Mouse (Mus musculus) embryonic facial prominence, embryonic 10.5 days (tissue): ENCODE measurements around the gene Tas2r143. TPM values are rescaled to one million over a fixed set of nuclear protein-coding genes. Genes with fewer than 3 reads are reported as not detected.

Experiments used
- DNase-seq: peaks from one replicate; pipeline ENCODE4 v3.0.0-alpha.2; 2017; ENCODE audit warnings: low spot score
- H3K27ac ChIP-seq: fragments of 300-500 bp; sonication (generic); replicated peaks from 2 replicates; pipeline ENCODE4 v1.5.1; 2016; ENCODE audit warnings: mild to moderate bottlenecking
- H3K27me3 ChIP-seq: fragments of 300-500 bp; sonication (generic); replicated peaks from 2 replicates; pipeline ENCODE4 v1.6.1; 2016; ENCODE audit warnings: low read depth, mild to moderate bottlenecking; ENCODE audit not compliant: poor library complexity, severe bottlenecking
- H3K36me3 ChIP-seq: fragments of 300-500 bp; sonication (generic); replicated peaks from 2 replicates; pipeline ENCODE4 v1.6.1; 2016; ENCODE audit warnings: mild to moderate bottlenecking, moderate library complexity
- H3K4me1 ChIP-seq: fragments of 300-500 bp; sonication (generic); 2 replicates; pipeline ENCODE4 v1.6.1; 2016
- H3K4me3 ChIP-seq: fragments of 300-500 bp; sonication (generic); 2 replicates; pipeline ENCODE4 v1.5.1; 2016; ENCODE audit warnings: mild to moderate bottlenecking, moderate library complexity
- H3K9me3 ChIP-seq: fragments of 300-500 bp; sonication (generic); 2 replicates; pipeline ENCODE4 v1.6.1; 2016; ENCODE audit warnings: mild to moderate bottlenecking
- WGBS: fragments of 180-500 bp; shearing (Covaris S2); methylation state at CpG from one replicate; pipeline ENCODE4 v1.1.7; 2016; 5-methylcytosine and 5-hydroxymethylcytosine counted together
- polyA plus RNA-seq: library from polyadenylated mRNA; unstranded; fragments of >200 nt; fragmentation: Nextera tagmentation; extraction: Ambion mirVana; gene quantifications from 2 replicates; pipeline ENCODE4 v1.2.1, GENCODE M21; 2016

Gene Tas2r143
- polyA plus RNA-seq, 1 experiment from 2014 or later = not detected

DNA sequence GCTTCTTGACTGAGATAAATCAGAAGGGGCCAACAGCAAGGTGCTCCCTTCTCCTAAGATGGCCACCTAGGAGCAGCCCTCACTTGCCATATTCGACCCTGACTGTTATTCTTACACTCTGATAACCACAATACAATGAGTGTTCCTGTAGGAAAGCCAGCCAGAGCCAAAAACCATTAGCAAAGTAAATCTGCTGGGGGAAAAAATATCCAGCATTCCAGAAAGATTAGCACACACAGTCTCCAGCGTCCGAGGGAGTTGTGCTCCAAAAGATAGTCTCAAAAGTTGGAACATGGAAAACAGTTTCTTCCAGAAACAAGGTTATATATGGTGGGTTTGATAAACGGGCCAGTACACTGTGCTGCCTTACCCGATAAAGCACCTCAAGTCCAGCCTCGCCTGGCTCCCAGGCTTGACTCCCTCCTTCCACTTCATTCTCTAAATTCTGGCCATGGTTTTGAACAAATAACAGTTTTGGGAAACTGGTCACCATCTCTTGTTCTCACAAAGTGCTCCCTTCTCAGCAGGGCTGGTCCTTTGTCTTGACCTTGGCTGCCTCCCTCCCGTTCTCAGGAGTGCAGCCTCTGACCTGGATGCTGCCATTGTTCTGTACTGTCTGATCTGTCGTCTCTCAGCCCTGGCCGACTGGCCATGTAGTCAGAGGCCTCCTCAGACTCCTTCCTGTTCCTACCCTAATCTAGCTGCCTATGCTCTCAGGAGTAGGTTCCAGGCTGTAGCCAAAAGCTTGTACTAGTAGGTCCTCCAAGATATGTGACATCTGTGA, 40.5 kb upstream of the Tas2r143 start:
- H3K4me1 ChIP-seq = no peaks in the 10 kb centered on the region
- H3K27me3 ChIP-seq = no peaks in the 10 kb centered on the region
- H3K36me3 ChIP-seq = peaks cover 72% of the 10 kb centered on the region
- H3K4me3 ChIP-seq = no peak overlapping the region
- no peak for DNase-seq
- no peaks in the 10 kb centered on the region for H3K9me3 ChIP-seq
- WGBS = 76% methylated on average over 9 of the region's 9 CpGs
- H3K27ac ChIP-seq = no peak overlapping the region

- H3K27ac ChIP-seq = no peak overlapping the region
- H3K9me3 ChIP-seq = no peaks in the 10 kb centered on the region
- 76% methylated on average over 6 of the region's 6 CpGs for WGBS
- H3K4me1 ChIP-seq = no peaks in the 10 kb centered on the region
- no peak overlapping the region for H3K4me3 ChIP-seq
- peaks cover 64% of the 10 kb centered on the region for H3K36me3 ChIP-seq
- no peak for DNase-seq
- no peaks in the 10 kb centered on the region for H3K27me3 ChIP-seq
Measured at GRCm38 (mm10) chr6:42360231-42360840, 39.7 kb upstream of the Tas2r143 start.

DNA sequence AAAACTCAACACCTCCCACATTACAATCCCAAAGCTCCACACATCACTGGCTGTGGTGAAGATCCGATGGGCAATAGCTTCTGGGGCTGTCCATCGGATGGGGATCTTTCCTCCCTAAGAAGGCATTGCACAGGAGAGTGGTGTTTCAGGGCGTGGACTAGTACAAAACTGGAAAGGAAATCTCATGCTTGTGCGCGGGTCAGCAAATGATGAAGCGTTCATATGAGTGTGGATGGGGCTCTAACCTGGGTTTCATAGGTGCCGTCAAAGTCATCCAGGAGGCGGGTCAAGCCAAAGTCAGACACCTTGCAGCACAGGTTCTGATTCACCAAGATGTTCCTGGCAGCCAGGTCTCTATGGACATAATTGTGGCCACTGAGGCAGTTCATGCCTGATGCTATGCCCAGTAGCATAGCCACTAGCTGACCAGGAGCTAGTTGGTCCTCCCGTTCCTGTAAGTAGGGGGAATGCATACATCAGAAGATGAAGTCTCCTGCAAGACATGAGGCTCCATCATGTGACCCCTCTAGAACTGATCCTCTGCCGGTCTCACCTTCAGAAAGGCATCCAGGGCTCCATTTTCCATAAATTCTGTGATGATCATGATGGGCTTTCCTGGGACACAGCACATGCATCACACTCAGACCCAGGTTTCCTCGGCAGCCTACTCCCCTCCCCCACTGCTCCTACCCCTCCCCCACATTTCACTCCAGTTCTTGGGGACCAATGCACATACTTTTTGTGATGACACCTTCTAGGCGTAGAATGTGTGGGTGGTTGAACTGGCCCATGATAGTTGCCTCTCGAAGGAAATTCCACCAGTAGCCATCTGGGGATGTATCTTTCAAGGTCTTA, 38.8 kb upstream of the Tas2r143 start:
- Histone ChIP-seq H3K9me3 (no peaks in the 10 kb centered on the region), H3K4me3 (no peak overlapping the region)
- 93% methylated on average over 13 of the region's 13 CpGs for WGBS

GRCm38 (mm10) chr6:42362074-42362473, 38.0 kb upstream of the Tas2r143 start:
- no peaks in the 10 kb centered on the region for H3K27me3 ChIP-seq
- no peaks in the 10 kb centered on the region for H3K4me1 ChIP-seq
- H3K27ac ChIP-seq = no peak overlapping the region
- WGBS = 64% methylated on average over 1 of the region's 1 CpGs
- H3K36me3 ChIP-seq = peaks cover 48% of the 10 kb centered on the region
- H3K9me3 ChIP-seq = no peaks in the 10 kb centered on the region
- DNase-seq = no peak
- H3K4me3 ChIP-seq = no peak overlapping the region

More for the DNA sequence above, 38.8 kb upstream of the Tas2r143 start:
- peaks cover 57% of the 10 kb centered on the region for H3K36me3 ChIP-seq
- DNase-seq = no peak
- H3K27ac ChIP-seq = no peak overlapping the region
- H3K4me1 ChIP-seq = no peaks in the 10 kb centered on the region
- H3K27me3 ChIP-seq = no peaks in the 10 kb centered on the region

DNA sequence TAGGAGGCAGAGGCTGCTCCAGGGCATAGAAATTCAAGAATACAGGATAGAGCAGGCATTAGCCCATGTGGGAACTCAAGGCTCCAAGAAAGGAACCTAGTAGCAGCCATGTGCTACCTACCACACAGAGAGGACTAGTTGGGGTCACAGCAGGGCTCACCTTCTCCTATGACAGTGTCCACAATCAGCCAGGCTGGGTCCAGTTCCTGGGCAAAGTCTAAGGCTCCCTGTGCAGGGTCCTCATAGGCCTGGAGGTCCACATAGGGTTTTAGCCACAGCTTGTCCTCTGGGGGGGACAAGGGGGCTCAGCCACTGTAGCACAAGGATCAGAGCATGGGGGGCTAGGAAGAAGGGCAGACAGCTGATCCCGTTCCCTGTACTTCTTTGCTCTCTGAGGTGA, 37.5 kb upstream of the Tas2r143 start:
- no peak overlapping the region for H3K4me3 ChIP-seq
- no peak overlapping the region for H3K27ac ChIP-seq
- H3K36me3 ChIP-seq = peaks cover 44% of the 10 kb centered on the region
- DNase-seq = no peak
- no peaks in the 10 kb centered on the region for H3K4me1 ChIP-seq
- 84% methylated on average over 1 of the region's 1 CpGs for WGBS
- no peaks in the 10 kb centered on the region for H3K9me3 ChIP-seq
- peaks cover 2% of the 10 kb centered on the region; the same call in 1 of the 2 replicates for H3K27me3 ChIP-seq

GRCm38 (mm10) chr6:42362974-42363373, 37.1 kb upstream of the Tas2r143 start:
- DNase-seq = no peak
- no peak overlapping the region for H3K27ac ChIP-seq
- H3K9me3 ChIP-seq = no peaks in the 10 kb centered on the region
- peaks cover 5% of the 10 kb centered on the region; the same call in 1 of the 2 replicates for H3K27me3 ChIP-seq
- WGBS = 57% methylated on average over 3 of the region's 3 CpGs
- no peaks in the 10 kb centered on the region for H3K4me1 ChIP-seq
- H3K36me3 ChIP-seq = peaks cover 40% of the 10 kb centered on the region
- H3K4me3 ChIP-seq = no peak overlapping the region

GRCm38 (mm10) chr6:42364066-42364465, 36.0 kb upstream of the Tas2r143 start:
- H3K9me3 ChIP-seq = no peaks in the 10 kb centered on the region
- peaks cover 5% of the 10 kb centered on the region; the same call in 1 of the 2 replicates for H3K27me3 ChIP-seq
- no peak for DNase-seq
- H3K4me1 ChIP-seq = no peaks in the 10 kb centered on the region
- H3K4me3 ChIP-seq = no peak overlapping the region
- no peak overlapping the region for H3K27ac ChIP-seq
- H3K36me3 ChIP-seq = peaks cover 29% of the 10 kb centered on the region
- 92% methylated on average over 4 of the region's 4 CpGs for WGBS

GRCm38 (mm10) chr6:42364607-42365006, 35.4 kb upstream of the Tas2r143 start:
- H3K4me1 ChIP-seq = peaks cover 1% of the 10 kb centered on the region; the same call in 1 of the 2 replicates
- DNase-seq = no peak
- peaks cover 23% of the 10 kb centered on the region for H3K36me3 ChIP-seq
- 88% methylated on average over 15 of the region's 15 CpGs for WGBS
- no peaks in the 10 kb centered on the region for H3K9me3 ChIP-seq
- H3K27me3 ChIP-seq = peaks cover 5% of the 10 kb centered on the region; the same call in 1 of the 2 replicates
- H3K27ac ChIP-seq = no peak overlapping the region
- no peak overlapping the region for H3K4me3 ChIP-seq

DNA sequence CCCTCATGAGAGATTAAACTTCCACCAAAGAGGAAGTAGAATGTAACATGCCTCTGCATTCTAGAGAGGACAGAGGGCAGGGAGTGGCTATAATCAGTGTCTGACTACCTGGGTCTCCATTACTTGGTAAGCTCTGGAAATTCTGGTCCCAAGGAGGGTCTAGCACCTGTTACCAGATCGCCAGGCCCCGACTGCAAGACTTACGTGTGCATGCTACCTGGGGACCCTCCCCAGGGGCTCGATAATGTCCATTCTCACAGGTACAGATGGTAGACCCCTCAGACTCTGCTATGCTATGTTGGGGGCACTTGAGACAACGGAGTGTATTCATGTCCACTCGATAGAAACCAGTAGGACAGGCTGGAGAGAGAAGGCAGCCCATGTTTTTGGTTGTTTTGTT, 34.8 kb upstream of the Tas2r143 start:
- Histone ChIP-seq H3K4me3 (no peak overlapping the region), H3K9me3 (no peaks in the 10 kb centered on the region), H3K36me3 (peaks cover 17% of the 10 kb centered on the region), H3K27ac (no peak overlapping the region), H3K27me3 (peaks cover 5% of the 10 kb centered on the region; the same call in 1 of the 2 replicates), H3K4me1 (peaks cover 6% of the 10 kb centered on the region)
- DNase-seq = no peak
- 96% methylated on average over 6 of the region's 6 CpGs for WGBS

DNA sequence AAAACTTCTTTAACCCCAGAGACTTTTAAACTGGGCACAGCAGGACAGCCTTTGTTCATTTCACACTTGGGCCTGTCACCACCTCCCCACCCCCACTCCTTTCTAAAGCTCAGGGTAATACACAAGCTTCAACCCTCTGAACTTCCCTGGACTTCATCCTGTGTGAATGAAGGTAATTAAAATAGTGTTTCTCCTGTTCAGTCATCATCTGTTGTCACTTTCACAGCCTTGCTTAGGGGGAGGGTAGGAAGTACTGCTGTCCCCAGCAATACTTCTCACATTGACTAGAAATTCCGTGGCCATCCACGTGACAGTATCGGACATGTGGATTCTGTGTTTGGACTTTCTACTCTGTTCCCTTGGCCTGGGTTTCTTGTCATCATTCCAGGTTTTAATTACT, 30.2 kb upstream of the Tas2r143 start:
- no peak overlapping the region for H3K4me3 ChIP-seq
- no peaks in the 10 kb centered on the region for H3K9me3 ChIP-seq
- H3K4me1 ChIP-seq = peaks cover 37% of the 10 kb centered on the region
- DNase-seq = no peak
- H3K27me3 ChIP-seq = peaks cover 32% of the 10 kb centered on the region
- 20% methylated on average over 3 of the region's 3 CpGs for WGBS
- no peak overlapping the region for H3K27ac ChIP-seq
- 0 out of 2 replicates have a peak, but pooled peaks cover 2% of the 10 kb centered on the region for H3K36me3 ChIP-seq

GRCm38 (mm10) chr6:42370630-42371363, 29.2 kb upstream of the Tas2r143 start:
- H3K9me3 ChIP-seq = no peaks in the 10 kb centered on the region
- peaks cover 37% of the 10 kb centered on the region for H3K4me1 ChIP-seq
- WGBS = 50% methylated on average over 4 of the region's 4 CpGs
- H3K4me3 ChIP-seq = no peak overlapping the region
- DNase-seq = no peak
- H3K36me3 ChIP-seq = no peaks in the 10 kb centered on the region
- H3K27ac ChIP-seq = no peak overlapping the region
- H3K27me3 ChIP-seq = peaks cover 32% of the 10 kb centered on the region

DNA sequence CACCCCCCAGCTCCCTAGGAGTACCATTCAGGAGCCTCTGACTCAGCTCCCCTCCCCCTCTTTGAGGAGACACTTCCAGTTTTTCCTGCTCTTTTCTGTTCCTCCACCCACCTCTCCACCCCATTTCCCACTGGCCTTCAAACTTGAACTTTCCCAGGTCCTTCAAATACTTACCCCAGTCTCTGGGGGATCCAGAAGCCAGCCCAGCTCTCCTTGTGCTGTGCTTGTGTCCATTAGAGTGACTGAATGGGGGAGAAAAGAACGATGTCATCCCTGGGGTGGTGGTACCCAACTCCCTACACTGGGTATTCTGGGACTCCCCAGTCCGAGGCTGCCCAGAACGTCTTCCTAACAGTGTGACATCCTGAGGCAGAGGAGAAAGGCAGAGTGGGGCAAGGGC, 28.0 kb upstream of the Tas2r143 start:
- Histone ChIP-seq H3K4me3 (peak overlapping the region; percentile 71), H3K4me1 (peaks cover 39% of the 10 kb centered on the region), H3K36me3 (no peaks in the 10 kb centered on the region), H3K27ac (no peak overlapping the region), H3K9me3 (no peaks in the 10 kb centered on the region), H3K27me3 (peaks cover 32% of the 10 kb centered on the region)
- WGBS = 4% methylated on average over 3 of the region's 3 CpGs
- DNase-seq = no peak
